Mouse (Mus musculus): ENCODE results near the gene Zbtb16. TPM values are rescaled to one million over a fixed set of nuclear protein-coding genes. Genes with fewer than 3 reads are reported as not detected.

Gene Zbtb16
- total and polyA plus RNA-seq, 3 experiments = 0.04 to 0.72 TPM; not detected in 1

GRCm38 (mm10) chr9:48833493-48833892, 2.5 kb downstream of the Zbtb16 start:
- Histone ChIP-seq H3K36me3 (ENCODE audit: control insufficient read depth in 1 of 2, insufficient read depth in 2 of 2, low read length in 2 of 2) (peaks cover 0 to 3% of the 10 kb centered on the region in 2 experiments; a peak in 1 of 4 replicates), H3K4me3 (ENCODE audit: control insufficient read depth in 1 of 2, insufficient read depth in 1 of 2, low read depth in 2 of 2, low read length in 2 of 2) (no peak overlapping the region)
- TF ChIP-seq TCF12 (IDR thresholded peaks at IDR 0.05; ENCODE audit: low read depth, low read length) (no peak), CHD1 (IDR thresholded peaks at IDR 0.05; ENCODE audit: low read depth, low read length) (no peak), NELFE (IDR thresholded peaks at IDR 0.05; ENCODE audit: low read depth, low read length) (no peak), RAD21 (IDR thresholded peaks at IDR 0.05; ENCODE audit: low read depth, low read length) (no peak), ZKSCAN1 (IDR thresholded peaks at IDR 0.05; ENCODE audit: low read depth, low read length) (no peak), CHD2 (IDR thresholded peaks at IDR 0.05; ENCODE audit: low read length) (no peak), NRF1 (IDR thresholded peaks at IDR 0.05; ENCODE audit: insufficient read depth, low read depth, low read length, poor library complexity, severe bottlenecking) (no peak), POLR2AphosphoS2 (IDR thresholded peaks at IDR 0.05; ENCODE audit: low read length) (no peak), TBP (IDR thresholded peaks at IDR 0.05; ENCODE audit: low read depth, low read length) (no peak), MAZ (IDR thresholded peaks at IDR 0.05; ENCODE audit: low read depth, low read length) (no peak), MAFK (IDR thresholded peaks at IDR 0.05; ENCODE audit: borderline replicate concordance, low read depth, low read length) (no peak), ELF1 (IDR thresholded peaks at IDR 0.05; ENCODE audit: low read depth, low read length) (no peak), HCFC1 (IDR thresholded peaks at IDR 0.05; ENCODE audit: low read depth, low read length) (no peak)

GRCm38 (mm10) chr9:48832473-48833100, 3.4 kb downstream of the Zbtb16 start:
- TF ChIP-seq TCF12 (IDR thresholded peaks at IDR 0.05; ENCODE audit: low read depth, low read length) (no peak), NRF1 (IDR thresholded peaks at IDR 0.05; ENCODE audit: insufficient read depth, low read depth, low read length, poor library complexity, severe bottlenecking) (no peak), USF2 (IDR thresholded peaks at IDR 0.05; ENCODE audit: borderline replicate concordance in 1 of 2, insufficient read depth in 1 of 2, low read depth in 1 of 2, low read length in 2 of 2) (no peak), GATA1 (IDR thresholded peaks at IDR 0.05; ENCODE audit: low read depth, low read length) (no peak), POLR2AphosphoS5 (IDR thresholded peaks at IDR 0.05; ENCODE audit: borderline replicate concordance, low read depth, low read length) (no peak), MEF2A (IDR thresholded peaks at IDR 0.05; ENCODE audit: extremely low read depth, insufficient replicate concordance, low read depth, low read length, poor library complexity, severe bottlenecking) (no peak), TBP (IDR thresholded peaks at IDR 0.05; ENCODE audit: low read depth, low read length) (no peak), MYB (IDR thresholded peaks at IDR 0.05; ENCODE audit: low read depth, low read length) (no peak), SMC3 (IDR thresholded peaks at IDR 0.05; ENCODE audit: low read depth, low read length) (no peak), ZC3H11A (IDR thresholded peaks at IDR 0.05; ENCODE audit: low read depth, low read length) (no peak), KAT2A (conservative IDR thresholded peaks at IDR 0.05; ENCODE audit: low read depth, low read length) (no peak)
- Histone ChIP-seq H3K4me1 (ENCODE audit: control insufficient read depth in 1 of 2, insufficient read depth in 2 of 2, low read length in 2 of 2) (peaks cover 0 to 3% of the 10 kb centered on the region in 2 experiments; a peak in 1 of 4 replicates), H3K27ac (ENCODE audit: control insufficient read depth, low read depth, low read length) (no peak overlapping the region), H3K9ac (ENCODE audit: control insufficient read depth, low read depth, low read length, poor library complexity, severe bottlenecking) (no peak overlapping the region), H3K9me3 (replicated peaks; ENCODE audit: insufficient read depth, low read length) (no peaks in the 10 kb centered on the region), H3K27me3 (ENCODE audit: control insufficient read depth in 1 of 2, insufficient read depth in 2 of 2, low read length in 2 of 2) (peaks cover 0 to 9% of the 10 kb centered on the region in 2 experiments; a peak in 2 of 4 replicates), H3K36me3 (ENCODE audit: control insufficient read depth in 1 of 2, insufficient read depth in 2 of 2, low read length in 2 of 2) (no peaks in the 10 kb centered on the region), H3K4me3 (ENCODE audit: control insufficient read depth in 1 of 2, insufficient read depth in 1 of 2, low read depth in 2 of 2, low read length in 2 of 2) (no peak overlapping the region), H3K79me2 (ENCODE audit: control insufficient read depth, insufficient read depth, low read length, poor library complexity) (no peaks in the 10 kb centered on the region)
- no peak for DNase-seq (ENCODE audit: low read depth, low spot score)

More at GRCm38 (mm10) chr9:48833493-48833892, 2.5 kb downstream of the Zbtb16 start:
- no peaks in the 10 kb centered on the region for H3K79me2 ChIP-seq (ENCODE audit: control insufficient read depth, insufficient read depth, low read length, poor library complexity)
- no peaks in the 10 kb centered on the region for H3K9me3 ChIP-seq (replicated peaks; ENCODE audit: insufficient read depth, low read length)
- no peak overlapping the region for H3K9ac ChIP-seq (ENCODE audit: control insufficient read depth, low read depth, low read length, poor library complexity, severe bottlenecking)
- DNase-seq (ENCODE audit: low read depth, low spot score) = no peak
- H3K27me3 ChIP-seq (ENCODE audit: control insufficient read depth in 1 of 2, insufficient read depth in 2 of 2, low read length in 2 of 2) = peaks cover 0 to 9% of the 10 kb centered on the region in 2 experiments; a peak in 2 of 4 replicates
- H3K4me1 ChIP-seq (ENCODE audit: control insufficient read depth in 1 of 2, insufficient read depth in 2 of 2, low read length in 2 of 2) = peaks cover 2 to 12% of the 10 kb centered on the region in 2 experiments; a peak in 3 of 4 replicates
- H3K27ac ChIP-seq (ENCODE audit: control insufficient read depth, low read depth, low read length) = no peak overlapping the region
